Mouse (Mus musculus) midbrain, embryonic 16.5 days (tissue): ENCODE data around the gene Frat2. TPM values are rescaled to one million over a fixed set of nuclear protein-coding genes. Genes with fewer than 3 reads are reported as not detected.

Experiments
- ATAC-seq: fragments of 200-750 bp; cut with Nextera tagmentation; 2 replicates; pipeline ENCODE4 v1.8.0; 2017; ENCODE audit warnings: moderate TSS enrichment
- H3K27ac ChIP-seq: fragments of 300-500 bp; sonication (generic); 2 replicates; pipeline ENCODE4 v1.5.1; 2014; ENCODE audit warnings: mild to moderate bottlenecking, low read length, mixed read lengths
- H3K27me3 ChIP-seq: fragments of 300-500 bp; sonication (generic); 2 replicates; pipeline ENCODE4 v1.6.1; 2014; ENCODE audit warnings: low read depth, low read length, mixed read lengths; ENCODE audit not compliant: control insufficient read depth, insufficient read depth
- H3K36me3 ChIP-seq: fragments of 300-500 bp; sonication (generic); 2 replicates; pipeline ENCODE4 v1.6.1; 2014; ENCODE audit warnings: mild to moderate bottlenecking, low read length, moderate library complexity, mixed read lengths; ENCODE audit not compliant: control insufficient read depth, insufficient read depth
- H3K4me1 ChIP-seq: fragments of 300-500 bp; sonication (generic); 2 replicates; pipeline ENCODE4 v1.6.1; 2014; ENCODE audit warnings: mild to moderate bottlenecking, low read length, mixed read lengths; ENCODE audit not compliant: control insufficient read depth, insufficient read depth
- H3K4me2 ChIP-seq: fragments of 300-500 bp; sonication (generic); 2 replicates; pipeline ENCODE4 v1.6.1; 2014; ENCODE audit warnings: mild to moderate bottlenecking, low read length, mixed read lengths
- H3K4me3 ChIP-seq: fragments of 300-500 bp; sonication (generic); 2 replicates; pipeline ENCODE4 v1.5.1; 2014; ENCODE audit warnings: low read depth, mild to moderate bottlenecking, low read length, moderate library complexity, mixed read lengths
- H3K9ac ChIP-seq: fragments of 300-500 bp; sonication (generic); 2 replicates; pipeline ENCODE4 v1.6.1; 2014; ENCODE audit warnings: low read depth, low read length, mixed read lengths
- H3K9me3 ChIP-seq: fragments of 300-500 bp; sonication (generic); replicated peaks from 2 replicates; pipeline ENCODE4 v1.6.1; 2014; ENCODE audit warnings: mild to moderate bottlenecking, low read length, mixed read lengths; ENCODE audit not compliant: control insufficient read depth, poor library complexity, severe bottlenecking
- WGBS: fragments of 180-500 bp; shearing (Covaris S2); extraction: QIAGEN DNeasy Blood & Tissue Kit; methylation state at CpG from one replicate; pipeline ENCODE4 v1.1.7; 2014; 5-methylcytosine and 5-hydroxymethylcytosine counted together
- polyA plus RNA-seq: library from polyadenylated mRNA; unstranded; fragments of >200 nt; fragmentation: Nextera tagmentation; extraction: Ambion mirVana; gene quantifications from 2 replicates; pipeline ENCODE4 v1.2.1, GENCODE M21; 2015

Gene Frat2
- polyA plus RNA-seq, 1 experiment from 2014 or later = 5.6 TPM

DNA sequence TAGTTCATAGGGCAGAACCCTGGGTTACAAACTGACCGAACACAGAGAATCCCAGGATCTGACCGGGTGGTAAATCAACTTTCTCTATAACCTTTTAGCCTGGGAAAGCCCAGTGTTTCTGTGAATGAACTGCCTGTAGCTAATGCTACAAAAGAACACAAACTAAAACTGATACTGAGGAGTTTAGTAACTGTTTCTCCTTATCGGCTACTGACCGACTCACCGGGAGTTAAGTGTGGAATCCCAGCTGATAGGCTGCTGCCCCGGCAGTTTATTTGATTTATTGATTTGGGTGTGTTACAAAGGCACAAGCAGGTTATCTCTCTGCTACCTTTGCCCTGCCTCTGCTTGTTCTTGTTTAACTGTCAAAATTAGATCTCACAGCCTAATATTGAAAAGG lies 9.1 kb downstream of the Frat2 start:
- Histone ChIP-seq H3K9ac (no peak overlapping the region), H3K4me3 (no peak overlapping the region), H3K27ac (no peak overlapping the region), H3K4me2 (no peak overlapping the region), H3K9me3 (no peaks in the 10 kb centered on the region), H3K36me3 (no peaks in the 10 kb centered on the region), H3K4me1 (peaks cover 15% of the 10 kb centered on the region), H3K27me3 (no peaks in the 10 kb centered on the region)
- 73% methylated on average over 6 of the region's 6 CpGs for WGBS
- no peak for ATAC-seq

GRCm38 (mm10) chr19:41837917-41838261 lies 10.0 kb downstream of the Frat2 start:
- H3K27ac ChIP-seq = no peak overlapping the region
- no peak overlapping the region for H3K4me2 ChIP-seq
- no peak overlapping the region for H3K9ac ChIP-seq
- no peaks in the 10 kb centered on the region for H3K27me3 ChIP-seq
- WGBS = 75% methylated on average over 4 of the region's 4 CpGs
- H3K9me3 ChIP-seq = no peaks in the 10 kb centered on the region
- no peak overlapping the region for H3K4me3 ChIP-seq
- H3K4me1 ChIP-seq = peaks cover 22% of the 10 kb centered on the region
- no peaks in the 10 kb centered on the region for H3K36me3 ChIP-seq
- ATAC-seq = no peak

GRCm38 (mm10) chr19:41837194-41837916 lies 10.6 kb downstream of the Frat2 start:
- no peak overlapping the region for H3K4me2 ChIP-seq
- WGBS = 72% methylated on average over 9 of the region's 9 CpGs
- no peak overlapping the region for H3K27ac ChIP-seq
- no peak overlapping the region for H3K9ac ChIP-seq
- H3K4me3 ChIP-seq = no peak overlapping the region
- ATAC-seq = no peak
- peaks cover 27% of the 10 kb centered on the region for H3K4me1 ChIP-seq
- H3K9me3 ChIP-seq = no peaks in the 10 kb centered on the region
- H3K36me3 ChIP-seq = no peaks in the 10 kb centered on the region
- no peaks in the 10 kb centered on the region for H3K27me3 ChIP-seq

DNA sequence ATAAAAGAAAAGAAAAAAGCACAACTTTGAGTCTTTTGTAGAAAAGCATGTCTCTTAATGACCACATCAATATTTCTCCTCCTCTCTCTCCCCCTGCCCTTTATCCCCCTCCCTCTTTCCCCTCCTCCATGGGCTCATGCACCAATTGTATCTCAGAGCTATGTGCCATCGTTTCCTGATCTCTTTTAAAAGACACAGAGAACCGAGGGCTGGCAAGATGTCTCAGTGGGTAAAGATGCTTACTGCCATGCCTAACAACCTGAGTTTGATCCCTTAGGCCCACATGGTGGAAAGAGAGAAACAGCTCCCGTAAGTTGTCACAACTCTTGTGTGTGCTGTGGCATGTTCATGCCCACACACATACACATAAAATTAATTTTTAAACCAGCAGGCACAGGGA lies 11.2 kb downstream of the Frat2 start:
- no peak for ATAC-seq
- no peaks in the 10 kb centered on the region for H3K27me3 ChIP-seq
- H3K9ac ChIP-seq = no peak overlapping the region
- H3K27ac ChIP-seq = no peak overlapping the region
- H3K4me1 ChIP-seq = peaks cover 34% of the 10 kb centered on the region
- H3K4me3 ChIP-seq = no peak overlapping the region
- WGBS = 50% methylated on average over 3 of the region's 3 CpGs
- no peaks in the 10 kb centered on the region for H3K9me3 ChIP-seq
- H3K36me3 ChIP-seq = no peaks in the 10 kb centered on the region
- H3K4me2 ChIP-seq = no peak overlapping the region

- under 1% methylated on average over 6 of the region's 6 CpGs for WGBS
- peak; percentile 74 for ATAC-seq
- H3K27ac ChIP-seq = peak overlapping the region; percentile 71
- H3K9ac ChIP-seq = no peak overlapping the region
- H3K9me3 ChIP-seq = no peaks in the 10 kb centered on the region
- no peaks in the 10 kb centered on the region for H3K27me3 ChIP-seq
- no peak overlapping the region for H3K4me3 ChIP-seq
- peak overlapping the region; percentile 46 for H3K4me2 ChIP-seq
- H3K36me3 ChIP-seq = no peaks in the 10 kb centered on the region
- peaks cover 39% of the 10 kb centered on the region for H3K4me1 ChIP-seq
Measured at GRCm38 (mm10) chr19:41835816-41836215, 12.1 kb downstream of the Frat2 start.

DNA sequence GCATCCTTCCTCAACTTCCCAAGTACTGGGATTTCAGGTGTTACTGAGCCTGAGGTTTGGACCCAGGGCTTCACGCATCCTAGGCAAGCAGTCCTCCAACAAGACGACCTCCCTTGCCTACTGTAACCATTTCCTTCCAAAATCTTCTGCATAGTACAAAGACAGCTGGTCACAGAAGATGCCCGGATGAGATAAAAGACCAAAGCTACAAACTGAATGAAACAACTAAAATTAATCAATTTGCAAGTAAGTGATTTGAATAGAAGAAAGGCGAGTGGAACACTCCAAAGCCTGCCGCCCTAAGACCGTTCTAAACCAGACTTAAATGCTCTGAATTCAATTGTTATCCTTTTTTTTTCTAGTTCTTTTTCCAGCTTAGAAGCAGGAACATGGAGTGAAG lies 12.5 kb downstream of the Frat2 start:
- ATAC-seq = no peak
- Histone ChIP-seq H3K27me3 (no peaks in the 10 kb centered on the region), H3K36me3 (no peaks in the 10 kb centered on the region), H3K4me2 (peak overlapping the region; percentile 46), H3K4me3 (no peak overlapping the region), H3K9me3 (no peaks in the 10 kb centered on the region), H3K27ac (peak overlapping the region; percentile 71), H3K4me1 (peaks cover 39% of the 10 kb centered on the region), H3K9ac (no peak overlapping the region)
- WGBS = 37% methylated on average over 6 of the region's 6 CpGs

GRCm38 (mm10) chr19:41832501-41833201 lies 15.3 kb downstream of the Frat2 start:
- 59% methylated on average over 13 of the region's 13 CpGs for WGBS

DNA sequence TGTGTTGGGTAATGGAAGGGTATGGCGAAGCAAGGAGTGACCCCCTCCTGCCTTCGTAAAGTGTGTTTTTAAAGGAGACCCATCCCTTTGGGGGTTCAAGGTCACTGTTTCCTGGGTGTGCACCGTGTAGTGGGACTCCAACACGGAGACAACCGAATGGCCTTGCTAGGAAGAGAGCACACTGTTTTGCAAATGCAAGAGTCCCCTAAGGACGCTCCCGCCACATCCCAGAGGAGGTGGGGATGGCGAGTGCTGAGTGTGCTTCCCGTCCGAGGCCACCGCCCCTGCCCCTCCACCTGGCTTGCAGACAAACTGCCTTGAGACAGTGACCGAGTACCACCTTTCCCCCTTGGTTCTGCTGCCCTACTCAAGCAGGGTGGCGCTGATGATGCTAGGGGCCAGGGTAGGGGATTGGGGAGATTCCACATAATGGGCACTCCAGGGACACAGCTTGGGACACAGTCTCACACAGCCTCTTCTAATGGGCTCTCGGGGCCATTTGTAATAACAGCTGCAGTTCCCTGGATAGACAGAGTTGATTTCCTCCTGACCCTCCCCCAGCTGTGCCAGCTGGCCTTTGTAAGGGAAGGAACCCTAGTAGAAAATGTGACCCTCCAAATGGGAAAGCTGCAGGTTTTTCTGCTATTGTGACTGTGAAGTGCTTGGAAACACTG lies 16.1 kb downstream of the Frat2 start:
- H3K9ac ChIP-seq = peak overlapping the region; percentile 78
- peak overlapping the region; percentile 85 for H3K4me3 ChIP-seq
- H3K27me3 ChIP-seq = no peaks in the 10 kb centered on the region
- 6% methylated on average over 14 of the region's 14 CpGs for WGBS
- no peaks in the 10 kb centered on the region for H3K9me3 ChIP-seq
- ATAC-seq = no peak
- H3K27ac ChIP-seq = peak overlapping the region; percentile 29
- H3K4me2 ChIP-seq = peak overlapping the region; percentile 85
- H3K4me1 ChIP-seq = peaks cover 42% of the 10 kb centered on the region
- no peaks in the 10 kb centered on the region for H3K36me3 ChIP-seq

More at GRCm38 (mm10) chr19:41832501-41833201, 15.3 kb downstream of the Frat2 start:
- no peak for ATAC-seq
- H3K4me2 ChIP-seq = peak overlapping the region; percentile 85
- no peaks in the 10 kb centered on the region for H3K27me3 ChIP-seq
- H3K27ac ChIP-seq = no peak overlapping the region
- H3K4me3 ChIP-seq = peak overlapping the region; percentile 85
- no peaks in the 10 kb centered on the region for H3K36me3 ChIP-seq
- H3K9ac ChIP-seq = peak overlapping the region; percentile 47
- no peaks in the 10 kb centered on the region for H3K9me3 ChIP-seq
- H3K4me1 ChIP-seq = peaks cover 42% of the 10 kb centered on the region

GRCm38 (mm10) chr19:41831101-41831570 lies 16.8 kb downstream of the Frat2 start:
- Histone ChIP-seq H3K9me3 (no peaks in the 10 kb centered on the region), H3K9ac (peak overlapping the region; percentile 78), H3K36me3 (no peaks in the 10 kb centered on the region), H3K4me1 (peaks cover 38% of the 10 kb centered on the region), H3K4me2 (peak overlapping the region; percentile 85), H3K27ac (peak overlapping the region; percentile 94), H3K27me3 (no peaks in the 10 kb centered on the region), H3K4me3 (peak overlapping the region; percentile 85)
- WGBS = under 1% methylated on average over 19 of the region's 19 CpGs
- no peak for ATAC-seq
